Mouse (Mus musculus): ENCODE results near the gene Hmga2.

- TF ChIP-seq GATA1 (IDR thresholded peaks at IDR 0.05; ENCODE audit: borderline replicate concordance, low read length) (no peak), FLI1 (IDR thresholded peaks at IDR 0.05; ENCODE audit: low read length) (no peak)
Observed at GRCm38 (mm10) chr10:120387105-120387504, 89.2 kb downstream of the Hmga2 start.
